Mouse (Mus musculus): Measurements from ENCODE around the gene Atp6v0b.

- no peak for TF ChIP-seq POLR2A (IDR thresholded peaks at IDR 0.05; ENCODE audit: insufficient read depth, low read length)
- TF ChIP-seq CTCF (IDR thresholded peaks at IDR 0.05; ENCODE audit: low read depth, low read length): no peak
- no peak for TF ChIP-seq EP300 (IDR thresholded peaks at IDR 0.05; ENCODE audit: insufficient read depth, low read depth, low read length)
Observed at GRCm38 (mm10) chr4:117893376-117893775, 6.2 kb upstream of the Atp6v0b start.
